Mouse (Mus musculus): Measurements from ENCODE around the gene Hes3. TPM values are rescaled to one million over a fixed set of nuclear protein-coding genes. Genes with fewer than 3 reads are reported as not detected.

The Hes3 gene
- polyA plus RNA-seq, 1 experiment from 2014 or later = 2.3 TPM

GRCm38 (mm10) chr4:152271334-152271733, 20.1 kb downstream of the Hes3 start:
- H3K27me3 ChIP-seq (ENCODE audit: control insufficient read depth, insufficient read depth, low read length) = peaks cover 18% of the 10 kb centered on the region
- H3K9me3 ChIP-seq (ENCODE audit: control insufficient read depth, low read length) = no peaks in the 10 kb centered on the region
- H3K36me3 ChIP-seq (ENCODE audit: control insufficient read depth, insufficient read depth, low read length) = no peaks in the 10 kb centered on the region
- no peak overlapping the region for H3K4me3 ChIP-seq (ENCODE audit: low read depth, low read length)
- ATAC-seq (ENCODE audit: insufficient read depth, low FRiP score, low TSS enrichment) (no peak), DNase-seq (ENCODE audit: low spot score) (no peak)
- no peak overlapping the region for H3K4me2 ChIP-seq (ENCODE audit: low read depth)
- WGBS = 89% methylated on average over 11 of the region's 11 CpGs
- H3K4me1 ChIP-seq (ENCODE audit: control insufficient read depth, insufficient read depth, low read length) = peaks cover 32% of the 10 kb centered on the region
- no peak overlapping the region for H3K27ac ChIP-seq (ENCODE audit: low read depth, low read length)
- no peak overlapping the region for H3K9ac ChIP-seq (ENCODE audit: low read length)

GRCm38 (mm10) chr4:152270599-152270998, 20.9 kb downstream of the Hes3 start:
- DNase-seq (ENCODE audit: low spot score) (no peak), ATAC-seq (ENCODE audit: insufficient read depth, low FRiP score, low TSS enrichment) (no peak)
- Histone ChIP-seq H3K4me3 (ENCODE audit: low read depth, low read length) (no peak overlapping the region), H3K27ac (ENCODE audit: low read depth, low read length) (no peak overlapping the region), H3K4me1 (ENCODE audit: control insufficient read depth, insufficient read depth, low read length) (peaks cover 32% of the 10 kb centered on the region), H3K9me3 (ENCODE audit: control insufficient read depth, low read length) (no peaks in the 10 kb centered on the region), H3K27me3 (ENCODE audit: control insufficient read depth, insufficient read depth, low read length) (peaks cover 18% of the 10 kb centered on the region), H3K9ac (ENCODE audit: low read length) (no peak overlapping the region), H3K36me3 (ENCODE audit: control insufficient read depth, insufficient read depth, low read length) (no peaks in the 10 kb centered on the region), H3K4me2 (ENCODE audit: low read depth) (no peak overlapping the region)
- WGBS = 68% methylated on average over 9 of the region's 9 CpGs

DNA sequence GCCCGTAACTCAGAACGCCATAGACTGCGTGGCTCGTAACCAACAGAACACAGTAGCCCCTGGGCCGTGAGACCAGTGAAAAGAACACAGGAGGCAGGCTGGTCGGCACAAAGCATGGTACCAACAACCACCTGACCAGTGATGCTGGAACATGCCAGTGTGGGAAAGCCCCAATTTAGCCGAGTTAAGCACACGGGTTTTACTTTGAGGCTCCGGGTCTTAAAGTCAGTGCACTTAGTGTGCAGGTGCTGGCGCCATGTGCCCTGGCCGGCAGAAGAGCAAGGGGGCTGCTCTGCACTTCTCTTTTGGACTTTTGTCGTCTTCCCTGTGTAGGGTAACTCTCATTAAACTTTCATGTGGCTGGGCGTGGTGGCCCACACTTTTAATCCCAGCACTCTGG, 21.5 kb downstream of the Hes3 start:
- 84% methylated on average over 13 of the region's 13 CpGs for whole genome bisulfite sequencing
- H3K4me1 ChIP-seq (ENCODE audit: control insufficient read depth, insufficient read depth, low read length) = peaks cover 29% of the 10 kb centered on the region
- no peak for DNase-seq (ENCODE audit: low spot score)
- H3K4me3 ChIP-seq (ENCODE audit: low read depth, low read length) = no peak overlapping the region
- H3K36me3 ChIP-seq (ENCODE audit: control insufficient read depth, insufficient read depth, low read length) = no peaks in the 10 kb centered on the region
- H3K27ac ChIP-seq (ENCODE audit: low read depth, low read length) = no peak overlapping the region
- no peak for ATAC-seq (ENCODE audit: insufficient read depth, low FRiP score, low TSS enrichment)
- H3K4me2 ChIP-seq (ENCODE audit: low read depth) = no peak overlapping the region
- no peak overlapping the region for H3K9ac ChIP-seq (ENCODE audit: low read length)
- no peaks in the 10 kb centered on the region for H3K9me3 ChIP-seq (ENCODE audit: control insufficient read depth, low read length)
- H3K27me3 ChIP-seq (ENCODE audit: control insufficient read depth, insufficient read depth, low read length) = peaks cover 14% of the 10 kb centered on the region

GRCm38 (mm10) chr4:152267748-152268369, 23.6 kb downstream of the Hes3 start:
- Histone ChIP-seq H3K9ac (ENCODE audit: low read length) (no peak overlapping the region), H3K27ac (ENCODE audit: low read depth, low read length) (no peak overlapping the region), H3K9me3 (ENCODE audit: control insufficient read depth, low read length) (no peaks in the 10 kb centered on the region), H3K4me2 (ENCODE audit: low read depth) (no peak overlapping the region), H3K27me3 (ENCODE audit: control insufficient read depth, insufficient read depth, low read length) (no peaks in the 10 kb centered on the region), H3K4me3 (ENCODE audit: low read depth, low read length) (no peak overlapping the region), H3K36me3 (ENCODE audit: control insufficient read depth, insufficient read depth, low read length) (no peaks in the 10 kb centered on the region), H3K4me1 (ENCODE audit: control insufficient read depth, insufficient read depth, low read length) (peaks cover 23% of the 10 kb centered on the region)
- ATAC-seq (ENCODE audit: insufficient read depth, low FRiP score, low TSS enrichment) = no peak
- WGBS = 67% methylated on average over 13 of the region's 13 CpGs
- DNase-seq (ENCODE audit: low spot score) = no peak

DNA sequence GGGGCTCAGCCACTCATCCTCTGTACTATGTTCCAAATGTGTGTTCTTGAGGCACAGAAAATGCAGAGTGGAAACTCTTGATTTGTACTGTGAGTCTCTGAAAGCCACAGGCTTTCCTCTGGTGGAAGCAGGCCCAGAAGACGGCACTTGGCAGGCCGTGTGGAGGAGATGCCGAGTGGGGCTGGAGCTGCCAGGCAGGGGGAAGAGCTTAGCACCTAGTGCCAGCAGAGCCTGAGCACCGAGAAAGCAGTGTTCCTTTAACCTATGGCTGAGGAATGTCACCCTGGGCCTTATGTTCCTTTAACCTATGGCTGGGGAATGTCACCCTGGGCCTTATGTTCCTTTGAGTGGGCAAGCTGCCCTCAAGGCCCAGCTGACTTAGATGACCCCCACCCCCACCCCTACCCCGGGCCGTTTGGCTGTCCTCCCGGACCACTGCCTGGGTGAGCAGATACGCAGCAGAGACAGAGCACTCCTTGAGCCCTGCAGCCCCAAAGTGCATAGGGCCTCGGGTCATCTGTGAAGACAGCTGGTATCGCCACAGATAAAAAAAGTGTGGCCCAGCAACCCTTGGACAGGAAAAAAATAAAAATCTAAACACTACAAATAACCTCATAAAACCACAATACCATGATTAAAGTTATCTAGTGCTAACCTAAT, 25.1 kb downstream of the Hes3 start:
- Histone ChIP-seq H3K27me3 (ENCODE audit: control insufficient read depth, insufficient read depth, low read length) (no peaks in the 10 kb centered on the region), H3K4me3 (ENCODE audit: low read depth, low read length) (no peak overlapping the region), H3K27ac (ENCODE audit: low read depth, low read length) (no peak overlapping the region), H3K36me3 (ENCODE audit: control insufficient read depth, insufficient read depth, low read length) (no peaks in the 10 kb centered on the region), H3K4me1 (ENCODE audit: control insufficient read depth, insufficient read depth, low read length) (peaks cover 11% of the 10 kb centered on the region), H3K9me3 (ENCODE audit: control insufficient read depth, low read length) (no peaks in the 10 kb centered on the region), H3K9ac (ENCODE audit: low read length) (no peak overlapping the region), H3K4me2 (ENCODE audit: low read depth) (no peak overlapping the region)
- no peak for DNase-seq (ENCODE audit: low spot score)
- no peak for ATAC-seq (ENCODE audit: insufficient read depth, low FRiP score, low TSS enrichment)
- WGBS = 61% methylated on average over 10 of the region's 10 CpGs

DNA sequence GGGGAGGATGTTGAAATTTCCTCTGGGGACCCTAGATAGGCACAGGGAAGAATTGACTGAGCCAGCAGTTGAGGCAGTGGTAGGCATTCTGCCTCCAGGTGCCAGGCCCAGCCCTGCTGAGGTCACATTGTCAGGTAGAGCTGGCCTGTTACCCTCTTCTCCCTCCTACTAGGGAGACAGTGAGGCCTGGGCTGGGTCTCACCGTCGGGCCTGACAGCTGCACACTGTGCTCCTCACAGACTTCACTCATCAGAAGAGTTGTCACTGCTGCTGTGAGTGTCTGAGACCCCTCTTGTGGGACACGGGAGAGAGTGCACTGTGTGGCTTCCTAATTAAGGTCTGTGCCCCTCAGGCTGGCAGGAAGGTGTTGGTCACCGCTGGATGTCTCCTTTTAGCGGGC, 25.7 kb downstream of the Hes3 start:
- H3K9me3 ChIP-seq (ENCODE audit: control insufficient read depth, low read length) = no peaks in the 10 kb centered on the region
- H3K9ac ChIP-seq (ENCODE audit: low read length) = no peak overlapping the region
- no peak for ATAC-seq (ENCODE audit: insufficient read depth, low FRiP score, low TSS enrichment)
- no peak overlapping the region for H3K27ac ChIP-seq (ENCODE audit: low read depth, low read length)
- DNase-seq (ENCODE audit: low spot score) = no peak
- H3K4me3 ChIP-seq (ENCODE audit: low read depth, low read length) = no peak overlapping the region
- H3K27me3 ChIP-seq (ENCODE audit: control insufficient read depth, insufficient read depth, low read length) = no peaks in the 10 kb centered on the region
- 66% methylated on average over 5 of the region's 5 CpGs for WGBS
- no peak overlapping the region for H3K4me2 ChIP-seq (ENCODE audit: low read depth)
- no peaks in the 10 kb centered on the region for H3K36me3 ChIP-seq (ENCODE audit: control insufficient read depth, insufficient read depth, low read length)
- peaks cover 11% of the 10 kb centered on the region for H3K4me1 ChIP-seq (ENCODE audit: control insufficient read depth, insufficient read depth, low read length)

GRCm38 (mm10) chr4:152264867-152265568, 26.4 kb downstream of the Hes3 start:
- peaks cover 11% of the 10 kb centered on the region for H3K4me1 ChIP-seq (ENCODE audit: control insufficient read depth, insufficient read depth, low read length)
- no peak overlapping the region for H3K9ac ChIP-seq (ENCODE audit: low read length)
- H3K9me3 ChIP-seq (ENCODE audit: control insufficient read depth, low read length) = no peaks in the 10 kb centered on the region
- ATAC-seq (ENCODE audit: insufficient read depth, low FRiP score, low TSS enrichment) = no peak
- WGBS = 92% methylated on average over 9 of the region's 9 CpGs
- no peaks in the 10 kb centered on the region for H3K36me3 ChIP-seq (ENCODE audit: control insufficient read depth, insufficient read depth, low read length)
- H3K4me3 ChIP-seq (ENCODE audit: low read depth, low read length) = no peak overlapping the region
- no peak overlapping the region for H3K27ac ChIP-seq (ENCODE audit: low read depth, low read length)
- no peak overlapping the region for H3K4me2 ChIP-seq (ENCODE audit: low read depth)
- no peak for DNase-seq (ENCODE audit: low spot score)
- no peaks in the 10 kb centered on the region for H3K27me3 ChIP-seq (ENCODE audit: control insufficient read depth, insufficient read depth, low read length)

DNA sequence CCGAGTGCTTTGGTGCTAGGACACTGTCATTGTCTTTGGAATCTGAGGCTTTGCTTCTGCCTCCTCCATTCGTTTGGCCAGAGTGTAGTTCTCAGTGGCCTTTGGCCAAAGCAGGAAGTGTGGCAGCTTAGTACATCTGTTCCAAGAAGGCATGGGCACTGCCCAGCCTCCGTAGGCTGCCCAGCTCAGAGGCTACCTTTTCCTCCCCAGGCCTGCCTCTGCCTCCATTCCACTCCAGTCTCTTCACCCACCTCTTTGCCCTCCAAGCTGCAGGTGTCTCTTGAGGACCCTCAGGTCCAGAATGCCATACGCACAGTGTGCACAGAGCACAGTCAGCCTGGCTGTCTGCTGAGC, 27.3 kb downstream of the Hes3 start:
- H3K36me3 ChIP-seq (ENCODE audit: control insufficient read depth, insufficient read depth, low read length) = no peaks in the 10 kb centered on the region
- H3K9me3 ChIP-seq (ENCODE audit: control insufficient read depth, low read length) = no peaks in the 10 kb centered on the region
- H3K27ac ChIP-seq (ENCODE audit: low read depth, low read length) = no peak overlapping the region
- peak overlapping the region; percentile 10; the same call in 1 of the 2 replicates for H3K9ac ChIP-seq (ENCODE audit: low read length)
- 55% methylated on average over 4 of the region's 4 CpGs for WGBS
- DNase-seq (ENCODE audit: low spot score) (no peak), ATAC-seq (ENCODE audit: insufficient read depth, low FRiP score, low TSS enrichment) (no peak)
- no peak overlapping the region; the same call in 1 of the 2 replicates for H3K4me2 ChIP-seq (ENCODE audit: low read depth)
- no peaks in the 10 kb centered on the region for H3K27me3 ChIP-seq (ENCODE audit: control insufficient read depth, insufficient read depth, low read length)
- peaks cover 11% of the 10 kb centered on the region for H3K4me1 ChIP-seq (ENCODE audit: control insufficient read depth, insufficient read depth, low read length)
- no peak overlapping the region for H3K4me3 ChIP-seq (ENCODE audit: low read depth, low read length)

Measured in neural tube, embryonic 11.5 days (tissue).